Mouse (Mus musculus) brain, embryonic 18.5 days (tissue): ENCODE measurements around the gene Ttc29.

Source experiments
- DNase-seq: peaks from one replicate; pipeline ENCODE4 v3.0.0-alpha.2; 2012; ENCODE audit warnings: low read depth, low spot score

Ttc29 gene

DNA sequence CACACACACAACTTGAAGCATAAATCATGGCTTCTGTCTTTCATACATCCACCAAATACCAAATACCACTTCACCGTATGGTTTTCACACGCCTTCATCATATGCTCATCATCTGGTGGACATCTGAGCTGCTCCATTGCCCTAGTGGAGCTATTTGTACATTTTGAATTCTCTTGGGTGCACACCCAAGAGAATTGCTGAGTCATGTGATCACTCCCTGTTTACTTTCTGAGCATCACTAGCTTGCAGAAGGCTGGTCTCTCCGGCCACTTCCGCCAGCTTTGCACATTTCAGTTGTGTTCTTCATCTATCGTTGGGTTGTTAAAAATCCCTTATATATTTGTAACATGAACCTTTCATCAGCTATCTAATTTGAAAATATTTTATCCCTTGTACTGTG is 65.5 kb downstream of the Ttc29 start:
- no peak for DNase-seq

DNA sequence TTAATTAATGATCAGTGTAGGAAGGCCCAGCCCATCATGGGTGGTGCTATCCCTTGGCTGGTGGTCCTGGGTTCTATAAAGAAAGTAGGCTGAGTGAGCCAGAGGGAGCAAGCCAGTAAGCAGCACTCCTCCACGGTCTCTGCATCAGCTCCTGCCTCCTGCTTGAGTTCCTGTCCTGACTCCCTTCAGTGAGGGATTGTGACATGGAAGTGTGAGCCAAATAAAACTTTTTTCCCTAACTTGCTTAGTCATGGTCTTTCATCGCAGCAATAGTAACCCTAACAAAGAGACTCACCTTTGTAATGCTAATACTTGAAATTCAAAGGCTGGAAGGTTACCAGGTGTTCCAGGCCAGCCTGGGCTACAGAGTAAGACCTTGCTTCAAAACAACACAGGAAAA is 71.7 kb downstream of the Ttc29 start:
- DNase-seq = no peak

DNA sequence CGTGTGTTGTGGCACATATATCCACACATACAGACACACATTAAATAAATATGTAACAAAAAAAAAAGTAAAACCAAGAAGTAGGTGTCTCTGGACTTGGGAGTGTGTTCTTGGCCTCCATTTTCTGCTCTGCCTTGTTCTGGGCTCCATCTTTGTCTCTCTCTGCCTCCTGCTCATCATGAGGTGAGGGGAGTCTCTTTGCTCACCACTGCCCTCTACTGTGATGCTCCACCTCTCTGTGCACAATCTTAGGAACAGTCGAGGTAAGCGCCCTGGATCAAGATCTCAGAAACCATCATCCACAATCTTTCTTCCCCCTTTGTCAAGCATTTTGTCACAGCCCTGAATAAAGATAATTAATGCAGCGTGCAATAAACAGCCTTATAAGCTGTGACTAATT is 72.3 kb downstream of the Ttc29 start:
- no peak for DNase-seq

DNA sequence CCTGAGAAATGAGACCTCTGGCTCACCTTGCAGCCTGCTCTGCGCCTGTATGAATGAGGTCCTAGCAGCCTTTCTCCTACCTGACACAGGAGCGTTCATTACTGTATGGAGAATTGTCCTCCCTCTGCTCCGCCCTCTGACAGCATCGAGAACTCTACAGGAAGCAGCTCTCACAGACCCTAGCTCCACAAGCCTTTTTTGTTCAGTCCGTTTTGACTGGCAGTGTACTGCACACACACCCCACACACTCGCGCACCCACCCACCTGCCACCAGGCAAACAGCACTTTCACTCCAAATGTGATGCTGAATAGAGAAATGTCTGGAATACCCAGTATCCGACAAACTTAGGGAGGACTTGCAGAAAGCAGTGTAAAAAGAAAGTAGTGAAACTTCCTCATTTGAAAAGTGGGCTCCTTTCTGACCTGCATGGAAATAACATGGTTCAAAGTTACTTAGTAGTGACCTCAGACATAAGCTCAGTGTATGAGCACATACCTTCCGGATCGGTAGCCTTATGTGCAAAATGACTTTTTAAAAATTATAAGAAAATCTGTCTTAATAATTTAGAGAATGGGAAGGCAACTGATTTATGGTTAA is 76.4 kb downstream of the Ttc29 start:
- no peak for DNase-seq

DNA sequence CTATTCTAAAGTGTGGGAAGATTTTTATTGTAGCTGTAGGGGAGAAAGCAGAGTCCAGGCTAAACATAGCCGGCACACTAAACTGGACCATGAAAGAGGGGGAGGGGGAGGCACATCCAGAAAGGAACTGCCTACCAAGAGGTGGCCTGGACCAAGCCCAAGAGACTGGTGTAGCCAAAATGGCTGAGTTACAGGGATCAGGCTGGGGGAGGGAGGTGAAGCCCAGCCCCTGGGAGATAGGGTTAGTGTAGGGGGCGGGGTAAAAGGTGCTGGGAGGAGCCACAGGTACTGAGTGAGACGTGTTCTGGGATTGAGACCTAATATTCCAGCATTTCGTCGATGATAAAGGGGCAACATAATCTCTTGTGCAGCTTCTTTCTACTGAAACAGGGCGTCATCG is 77.2 kb downstream of the Ttc29 start:
- DNase-seq = no peak

DNA sequence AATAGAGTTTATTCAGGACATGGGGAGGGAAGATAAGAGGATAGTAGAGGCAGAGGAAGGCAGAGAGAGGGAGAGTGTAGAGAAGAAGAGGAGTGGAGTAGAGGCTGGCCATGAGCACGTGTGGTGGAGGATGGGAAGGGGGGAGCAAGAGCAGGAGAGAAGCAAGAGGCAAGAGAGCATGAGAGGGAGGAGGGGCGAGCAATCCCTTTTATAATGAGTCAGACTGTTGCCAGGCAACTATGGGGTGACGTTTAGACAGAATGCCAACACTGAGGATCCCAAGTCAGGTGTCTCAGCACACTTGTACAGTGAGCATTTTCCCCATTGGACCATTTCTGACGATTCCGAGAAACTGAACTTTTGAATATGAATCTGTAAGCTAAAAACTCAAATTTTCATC is 82.4 kb downstream of the Ttc29 start:
- no peak for DNase-seq

DNA sequence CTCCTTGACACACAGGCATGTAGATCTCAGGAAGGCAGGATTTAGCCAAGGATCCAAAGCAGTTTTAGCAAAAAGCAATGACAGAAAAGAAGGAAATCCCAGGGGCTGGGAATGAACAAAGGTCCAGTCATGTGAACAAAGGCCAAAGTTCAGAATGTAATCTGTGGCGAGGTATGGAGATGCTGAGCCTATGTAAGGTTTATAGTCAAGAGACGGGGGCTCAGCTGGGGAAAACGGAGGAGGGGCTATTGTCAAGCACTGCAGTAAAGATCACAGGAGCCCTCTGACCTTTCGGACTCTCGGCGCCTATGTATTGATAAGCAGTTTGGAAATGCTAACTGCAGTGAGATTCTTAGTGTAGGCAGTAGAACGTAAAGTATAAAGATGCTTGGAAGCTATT is 90.5 kb downstream of the Ttc29 start:
- DNase-seq = no peak

DNA sequence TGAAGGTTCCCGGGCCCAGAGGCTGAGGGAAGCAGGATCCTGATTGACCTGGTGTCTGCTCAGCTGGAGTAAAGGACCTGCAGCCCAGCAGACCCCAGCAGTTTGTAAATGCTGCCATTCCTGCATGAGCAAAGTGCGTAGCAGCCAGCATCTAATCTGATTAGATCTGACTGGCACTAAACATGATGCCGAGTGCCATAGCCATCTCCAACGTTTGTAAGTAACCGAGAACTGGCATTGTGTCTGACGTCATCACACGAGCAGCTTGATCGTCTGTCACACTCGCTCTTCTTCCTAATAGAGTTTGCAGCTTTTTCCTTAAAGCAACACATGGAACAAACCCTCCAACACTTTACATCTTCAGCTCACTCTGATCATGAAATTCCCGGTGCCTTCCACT is 93.5 kb downstream of the Ttc29 start:
- no peak for DNase-seq

DNA sequence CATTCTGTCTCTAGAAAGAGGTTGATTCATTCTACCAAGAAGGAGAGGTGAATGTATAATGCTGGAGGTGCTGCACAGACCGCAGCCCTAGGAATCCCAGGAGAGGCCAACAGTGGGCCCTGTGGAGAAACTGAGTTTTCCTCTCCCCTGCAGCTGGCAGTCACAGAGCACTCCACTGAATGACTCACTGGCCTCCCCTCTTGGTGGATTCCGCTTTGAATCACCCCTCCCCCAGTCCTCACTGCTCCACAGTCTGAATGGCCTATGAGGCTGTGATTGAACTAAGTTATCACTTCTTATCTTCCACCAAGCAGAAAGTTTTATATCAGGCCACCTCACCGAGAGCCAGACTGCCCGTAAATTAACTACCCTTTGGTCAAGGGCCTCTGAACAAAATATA is 94.0 kb downstream of the Ttc29 start:
- DNase-seq = no peak

DNA sequence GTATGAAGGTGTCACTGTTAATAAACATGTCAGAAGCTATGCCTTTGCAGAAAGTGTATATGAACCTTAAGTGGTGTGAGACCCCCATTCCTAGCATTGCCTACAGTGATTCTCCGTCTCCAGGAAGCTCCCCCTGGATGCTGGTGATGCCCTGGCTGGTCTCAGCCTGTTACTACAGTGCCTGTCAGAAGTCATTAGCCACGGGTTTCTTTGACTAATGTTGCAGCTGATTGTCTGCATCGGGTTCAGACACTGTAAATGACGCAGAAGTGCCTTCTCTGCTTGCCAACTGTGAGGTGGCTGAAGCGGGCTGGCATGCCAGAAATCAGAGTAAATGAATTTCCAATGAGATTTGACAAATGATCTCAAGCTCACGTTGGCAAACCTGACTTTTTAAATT is 96.4 kb downstream of the Ttc29 start:
- no peak for DNase-seq

DNA sequence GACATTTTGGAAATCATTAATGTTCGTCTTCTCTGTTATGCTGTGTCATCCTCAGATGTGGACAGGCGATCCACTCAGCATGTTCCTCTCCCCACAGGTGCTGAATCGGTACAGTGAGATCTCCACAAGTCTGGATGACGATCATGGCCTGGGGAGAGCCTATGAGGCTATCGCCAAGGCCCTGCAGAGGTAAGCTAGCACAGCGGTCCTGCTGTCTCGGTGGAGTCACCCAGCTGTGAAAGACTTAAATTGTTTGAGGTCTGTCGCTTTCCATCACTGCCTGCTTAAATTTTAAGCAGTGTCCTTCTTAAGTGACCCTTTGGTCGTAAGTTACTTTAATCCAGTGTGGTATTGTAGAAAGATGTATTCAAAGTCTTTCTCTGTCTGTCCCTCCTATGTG is 102.5 kb downstream of the Ttc29 start:
- DNase-seq = no peak

DNA sequence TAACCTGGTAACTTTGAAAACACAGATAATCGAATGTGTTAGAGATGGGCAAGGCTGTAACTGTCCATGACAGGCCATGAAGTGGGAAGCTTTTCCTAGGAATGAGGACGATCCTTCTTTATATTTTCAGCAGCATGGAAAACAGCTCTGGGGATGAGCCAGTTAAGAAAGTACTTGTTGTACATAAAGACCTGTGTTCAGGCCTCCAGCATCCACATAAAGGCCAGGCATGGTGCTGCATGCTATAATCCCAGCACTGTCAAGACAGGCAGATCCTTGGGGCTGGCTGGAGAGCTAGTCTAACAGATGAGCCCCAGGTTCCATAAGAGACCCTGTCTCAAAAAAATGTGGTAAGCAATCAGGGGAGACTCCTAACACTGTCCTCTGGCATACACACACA is 104.6 kb downstream of the Ttc29 start:
- DNase-seq = no peak

DNA sequence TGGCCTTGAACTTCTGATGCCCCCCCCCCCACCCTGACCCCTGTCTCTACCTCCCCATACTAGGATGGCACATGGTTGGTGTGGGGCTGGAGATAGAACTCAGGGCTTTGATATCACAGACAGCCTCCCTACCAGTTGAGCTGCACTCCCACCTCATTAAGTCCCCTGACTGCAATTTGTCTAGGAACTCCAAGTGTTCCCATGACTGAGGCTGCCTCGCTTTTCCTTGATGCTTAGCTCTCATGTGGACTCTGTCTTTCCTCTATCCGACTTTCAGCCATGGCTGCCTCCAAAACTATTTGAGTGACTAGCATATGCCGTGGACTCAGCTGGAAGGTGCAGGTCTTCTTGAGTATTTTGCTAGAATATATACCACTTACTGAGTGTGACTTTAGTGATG is 110.3 kb downstream of the Ttc29 start:
- DNase-seq = no peak

DNA sequence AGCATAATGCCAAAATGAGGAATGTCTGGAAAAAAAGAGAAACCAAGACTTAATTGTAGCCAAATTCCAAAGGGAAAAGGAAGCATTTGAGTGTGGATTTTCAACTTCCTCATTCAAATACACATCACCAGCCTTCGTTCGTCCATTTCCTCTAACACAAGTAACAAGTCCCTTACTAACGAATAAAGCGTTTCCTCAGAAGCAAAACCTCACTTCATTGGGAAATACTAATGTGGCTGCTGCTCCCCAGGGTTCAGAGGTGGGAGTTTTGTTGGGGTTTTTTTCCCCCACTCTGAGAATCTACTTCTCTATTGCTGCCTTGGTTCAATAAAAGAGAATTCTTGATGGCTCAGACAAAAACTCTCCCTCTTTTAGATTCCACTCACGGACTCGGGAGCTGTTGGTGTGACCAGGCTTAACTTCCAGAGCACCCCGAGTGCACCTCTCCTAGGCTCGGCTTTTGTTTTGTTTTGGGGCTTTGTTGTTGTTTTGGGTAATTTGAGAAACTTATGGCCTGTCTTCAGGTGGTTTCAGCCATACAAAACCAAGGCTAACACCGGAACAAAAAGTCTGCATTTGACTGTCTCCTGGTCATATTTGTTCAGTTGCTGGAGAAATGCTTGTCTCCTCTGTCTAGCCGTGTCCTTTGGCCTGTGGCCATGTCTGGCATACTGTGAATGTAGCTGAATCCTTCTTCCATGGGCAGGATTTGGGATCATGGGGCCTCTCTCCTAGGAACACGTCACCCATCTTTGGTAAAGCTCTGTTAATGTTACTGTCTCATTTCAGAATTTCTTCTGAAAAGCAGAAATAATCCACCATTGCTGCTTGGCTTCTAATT is 127.8 kb downstream of the Ttc29 start:
- DNase-seq = peak; percentile 50

DNA sequence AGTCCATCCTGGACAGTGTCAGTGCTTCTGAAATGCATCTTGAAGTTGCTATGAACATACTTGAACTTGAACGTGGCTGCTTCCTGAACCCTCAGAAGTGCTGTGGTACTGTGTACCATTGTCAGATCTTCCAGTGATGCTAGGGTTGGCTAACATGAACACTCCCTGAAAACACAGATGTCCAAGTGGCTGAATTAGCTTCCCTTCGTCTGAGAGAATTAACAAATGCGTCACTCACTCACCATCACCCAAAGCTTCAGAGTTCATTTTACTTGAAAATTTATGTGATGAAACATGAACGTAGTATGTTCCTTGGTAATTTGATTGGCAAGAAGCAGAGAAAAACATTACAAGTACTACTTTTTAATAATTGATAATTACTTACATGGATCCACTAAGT is 129.1 kb downstream of the Ttc29 start:
- no peak for DNase-seq

DNA sequence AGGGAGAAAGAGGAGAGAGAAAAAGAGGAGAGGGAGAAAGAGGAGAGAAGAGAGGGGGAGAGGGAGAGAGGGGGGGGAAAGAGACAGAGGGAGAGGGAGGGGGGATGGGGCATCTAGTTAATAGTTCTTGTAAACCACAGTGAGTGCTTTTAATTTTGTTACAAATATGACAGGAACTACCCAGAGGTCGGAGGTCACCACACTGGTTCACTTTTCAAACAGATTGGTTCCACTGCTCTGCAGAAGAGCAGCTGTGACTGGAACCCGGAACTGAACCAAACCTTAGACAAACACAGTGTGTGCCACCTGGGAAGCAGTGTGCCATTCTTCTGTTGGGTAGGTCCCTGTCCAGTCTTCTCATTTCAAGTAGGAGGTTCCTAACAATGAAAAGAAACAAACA is 130.9 kb downstream of the Ttc29 start:
- no peak for DNase-seq

DNA sequence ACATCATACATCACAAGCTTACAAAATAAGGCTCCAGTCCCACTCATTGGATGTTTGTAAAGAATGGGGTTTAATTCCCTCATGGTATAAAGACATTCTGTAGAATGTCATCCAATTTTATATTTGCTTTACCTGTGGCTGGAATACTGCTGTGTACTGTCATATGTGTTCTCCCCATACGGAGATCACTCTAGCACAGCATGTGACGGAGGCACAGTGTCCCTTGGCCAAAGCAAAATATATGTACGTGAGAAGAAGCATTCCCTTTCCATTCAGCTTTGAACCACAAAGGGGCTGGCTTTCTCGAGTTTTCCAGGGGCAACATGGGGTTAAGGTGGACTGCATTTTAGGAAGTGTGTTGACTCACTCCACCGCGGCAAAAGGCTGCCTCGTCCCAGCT is 132.6 kb downstream of the Ttc29 start:
- DNase-seq = no peak

DNA sequence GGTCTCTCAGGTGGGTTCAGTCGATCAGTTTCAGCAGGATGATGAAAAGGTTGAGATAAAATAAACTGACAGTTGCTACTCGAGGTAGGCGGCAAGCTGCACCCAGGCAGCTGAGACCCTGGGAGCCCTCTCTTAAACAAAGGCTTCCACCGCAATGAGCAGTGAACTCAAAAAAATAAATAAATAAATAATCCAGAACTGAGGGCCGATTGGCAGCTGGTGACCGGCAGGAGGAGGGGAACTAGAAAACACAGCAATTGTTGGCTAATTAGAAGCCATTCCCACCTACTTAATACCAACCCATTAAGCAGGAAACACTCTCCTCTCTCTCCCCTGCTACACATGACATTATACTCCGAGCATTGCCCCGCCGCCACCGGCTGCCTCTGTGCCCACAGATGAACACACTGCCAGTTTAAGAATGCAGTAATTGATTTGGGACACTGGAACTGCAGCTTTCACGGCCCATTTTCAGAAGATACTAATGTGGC is 133.1 kb downstream of the Ttc29 start:
- DNase-seq = peak; percentile 14

DNA sequence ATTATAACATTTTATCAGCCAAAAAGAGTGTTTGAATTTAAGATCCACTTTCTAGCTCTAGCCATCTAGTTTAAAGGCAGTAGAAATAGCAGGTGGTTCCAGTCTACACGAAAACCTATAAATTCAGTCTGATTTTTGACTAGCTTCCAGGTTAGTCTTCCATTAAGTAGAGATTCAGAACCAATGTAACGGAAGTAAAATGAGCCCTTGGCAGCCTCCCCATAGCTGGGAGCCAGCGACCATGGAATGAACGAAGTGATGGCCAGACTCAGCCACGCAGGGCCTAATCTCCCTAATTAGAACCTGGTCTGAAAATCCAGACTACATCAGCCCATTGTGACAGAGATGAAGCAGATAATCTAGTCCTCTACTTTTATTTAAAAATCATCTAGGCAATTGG is 140.8 kb downstream of the Ttc29 start:
- DNase-seq = no peak

DNA sequence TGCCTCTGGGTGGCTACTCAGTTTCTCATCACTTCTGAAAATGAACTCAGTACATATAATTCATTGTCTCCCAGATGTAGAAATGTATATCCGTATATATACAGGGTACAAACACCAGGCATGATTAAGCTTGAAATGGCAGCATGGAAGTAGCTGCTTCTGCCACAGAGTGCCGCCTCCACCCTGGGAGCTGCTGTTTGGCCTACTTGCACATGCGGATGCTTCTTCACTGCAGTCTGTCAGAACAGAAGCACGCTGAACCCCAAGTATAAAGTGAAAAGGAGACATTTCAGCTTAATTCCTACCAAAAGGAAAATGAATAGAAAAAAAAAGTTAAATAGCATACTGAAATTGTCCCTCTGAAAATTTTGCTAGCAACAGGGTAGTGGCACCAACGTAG is 141.7 kb downstream of the Ttc29 start:
- no peak for DNase-seq

DNA sequence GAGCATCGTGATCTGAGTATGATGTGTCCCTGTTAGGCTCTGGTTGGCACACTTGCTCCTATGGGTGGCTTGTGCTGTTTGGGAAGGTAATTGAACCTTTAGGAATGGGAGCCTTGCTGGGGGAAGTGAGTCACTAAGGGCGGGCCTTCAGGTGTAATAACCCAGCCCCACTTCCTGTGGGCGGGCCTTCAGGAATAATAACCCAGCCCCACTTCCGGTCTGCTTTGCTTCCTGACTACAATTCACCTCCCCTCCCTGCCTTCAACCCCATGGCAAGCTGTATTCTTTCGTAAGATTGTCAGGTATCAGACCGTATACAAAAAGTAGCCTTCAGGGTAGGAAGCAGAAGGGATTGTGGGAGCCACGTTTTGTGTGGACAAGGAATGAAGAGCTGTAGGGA is 177.7 kb downstream of the Ttc29 start:
- DNase-seq = no peak

DNA sequence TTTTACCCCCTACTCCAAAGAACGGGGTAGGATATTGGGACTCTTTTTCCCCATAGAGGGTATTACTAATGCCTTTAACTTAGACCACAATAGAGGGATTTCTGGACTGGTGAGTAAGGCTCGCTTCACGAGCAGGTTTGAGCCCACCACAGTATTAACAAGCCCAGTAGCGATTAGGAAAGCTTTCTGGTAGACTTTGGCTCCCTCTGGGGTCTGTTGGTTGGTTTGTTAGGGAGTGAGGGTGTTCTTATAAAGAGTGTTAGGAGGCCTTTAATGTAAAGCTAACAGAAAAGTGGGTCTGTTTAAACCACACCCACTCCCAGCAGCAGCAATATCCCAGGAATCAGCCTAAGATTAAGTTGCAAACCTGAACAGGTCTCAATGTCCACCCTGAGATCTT is 206.2 kb downstream of the Ttc29 start:
- DNase-seq = no peak

DNA sequence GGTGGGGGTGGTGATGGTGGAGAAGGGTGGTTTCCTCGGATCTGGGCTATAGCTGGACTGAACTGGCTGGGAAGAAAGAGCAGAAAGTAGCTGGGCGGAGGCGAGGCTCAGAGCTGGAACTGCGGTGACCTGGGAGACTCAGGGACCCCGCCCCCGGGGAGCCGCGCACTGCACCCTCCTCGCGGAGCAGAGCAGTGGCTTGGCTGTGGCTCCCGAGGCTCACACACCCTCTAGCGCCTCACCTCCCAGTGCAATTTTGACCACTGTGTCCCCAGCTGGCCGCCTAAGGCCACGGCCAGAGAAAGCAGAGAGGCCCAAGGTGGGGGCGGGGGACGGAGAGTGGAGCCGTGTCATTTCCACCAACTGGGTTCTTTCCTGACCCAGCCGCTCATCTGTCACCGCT is 207.0 kb downstream of the Ttc29 start:
- DNase-seq = no peak
